24 mouse cellular contexts compared by ENCODE assay signal in the genomic region with DNA sequence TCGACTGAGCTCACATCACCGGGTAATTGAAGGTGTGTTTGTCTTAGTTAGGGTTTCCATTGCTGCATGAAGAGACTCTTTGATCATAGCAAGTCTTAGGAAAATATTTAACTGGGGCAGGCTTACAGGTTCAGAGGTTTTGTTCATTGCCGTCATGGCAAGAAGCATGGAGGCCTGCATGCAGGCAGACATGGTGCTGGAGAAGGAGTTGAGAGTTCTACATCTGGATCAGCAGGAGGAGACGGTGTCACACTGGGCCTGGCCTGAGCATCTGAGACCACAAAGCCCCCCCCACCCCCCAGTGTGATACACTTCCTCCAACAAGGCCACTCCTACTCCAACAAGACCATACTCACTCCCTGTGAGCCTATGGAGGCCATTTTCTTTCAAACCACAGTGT.
A peak's percentile ranks its signal among the peaks of the same experiment; 100 is the strongest.
DNase-seq lines count a peak whose midpoint lies in the region; ATAC-seq lines count a peak whose summit lies in the region.
"Had no signal": no experiment of that assay in that cellular context is flagged by ENCODE, and none has a peak within 500 bp of the region (broad histone marks: within the 10 kb centered on the region; RNA-seq: fewer than 3 reads in every experiment).

No protein-coding gene starts in this region.

- intact Hi-C loops in heart, postnatal 10 days (cut with DNase I): no loop called here

- peak; percentile 77 for DNase-seq in heart, adult 11 months
- DNase-seq in heart, postnatal 10 days: no peak
- peak; percentile 31 for DNase-seq in kidney, adult 9 months
- DNase-seq in kidney, postnatal 25 days: no peak
- no peak for DNase-seq in kidney, adult 18-20 months
- DNase-seq: adrenal gland, adult 8-10 months; adrenal gland, postnatal 14 days; adrenal gland, postnatal 36 days; B cell, adult 2 months; cerebellum, adult 11-12 months; cerebellum, adult 2 months; cerebellum, adult 9-10 months; cerebellum, postnatal 10 days; cerebellum, postnatal 25 days had no signal

- no peaks in the 10 kb centered on the region for H3K36me3 ChIP-seq in kidney, embryonic 15.5 days
- H3K36me3 ChIP-seq: embryonic facial prominence, embryonic 12.5 days; forebrain, embryonic 15.5 days; G1E had no signal

- no peaks in the 10 kb centered on the region; the same call in 1 of the 2 replicates for H3K9me3 ChIP-seq in kidney, embryonic 15.5 days (replicated peaks)
- H3K9me3 ChIP-seq: embryonic facial prominence, embryonic 12.5 days had no signal

- H3K27ac ChIP-seq in kidney, embryonic 15.5 days: peak overlapping the region; percentile 34; the same call in 1 of the 2 replicates
- H3K27ac ChIP-seq: embryonic facial prominence, embryonic 10.5 days; embryonic facial prominence, embryonic 12.5 days; forebrain, embryonic 13.5 days; forebrain, embryonic 15.5 days had no signal

- H3K9ac ChIP-seq in kidney, embryonic 15.5 days: no peak overlapping the region
- H3K9ac ChIP-seq: embryonic facial prominence, embryonic 12.5 days; forebrain, embryonic 13.5 days; forebrain, embryonic 15.5 days had no signal

- 53% methylated on average over 4 of the region's 4 CpGs for WGBS in kidney, embryonic 15.5 days

- ATAC-seq in kidney, embryonic 15.5 days (replicated peaks; ENCODE audit: low FRiP score): no peak; the same call in 1 of the 2 replicates
- ATAC-seq: activated CD4-positive, CD25-positive, alpha-beta regulatory T cell, adult 4 months; CD4-positive, CD25-positive, alpha-beta regulatory T cell, adult 4 months; forebrain, embryonic 13.5 days; forebrain, embryonic 15.5 days; Patski had no signal

- H3K4me1 ChIP-seq in kidney, embryonic 15.5 days: peaks cover 23% of the 10 kb centered on the region
- H3K4me1 ChIP-seq: forebrain, embryonic 15.5 days had no signal

- no peak overlapping the region for H3K4me2 ChIP-seq in kidney, embryonic 15.5 days
- H3K4me2 ChIP-seq: embryonic facial prominence, embryonic 12.5 days; forebrain, embryonic 13.5 days; forebrain, embryonic 15.5 days had no signal

- H3K27me3 ChIP-seq in kidney, embryonic 15.5 days: no peaks in the 10 kb centered on the region
- H3K27me3 ChIP-seq: CH12.LX; embryonic facial prominence, embryonic 12.5 days; forebrain, embryonic 13.5 days; forebrain, embryonic 15.5 days; Patski had no signal

- no peak overlapping the region for H3K4me3 ChIP-seq in kidney, embryonic 15.5 days (replicated peaks)
- H3K4me3 ChIP-seq: embryonic facial prominence, embryonic 10.5 days; embryonic facial prominence, embryonic 12.5 days; forebrain, embryonic 13.5 days; forebrain, embryonic 15.5 days had no signal

Comparison
In these comparisons a context has a peak if more than half of its experiments do, and no peak if none do; other contexts are left out.
1. DNase-seq: peak in heart, adult 11 months (single experiment) and kidney, adult 9 months (single experiment); none in heart, postnatal 10 days (0 of 2), kidney, postnatal 25 days (0 of 2) and kidney, adult 18-20 months (single experiment).